8 mouse cellular contexts compared by ENCODE assay signal in the genomic region with DNA sequence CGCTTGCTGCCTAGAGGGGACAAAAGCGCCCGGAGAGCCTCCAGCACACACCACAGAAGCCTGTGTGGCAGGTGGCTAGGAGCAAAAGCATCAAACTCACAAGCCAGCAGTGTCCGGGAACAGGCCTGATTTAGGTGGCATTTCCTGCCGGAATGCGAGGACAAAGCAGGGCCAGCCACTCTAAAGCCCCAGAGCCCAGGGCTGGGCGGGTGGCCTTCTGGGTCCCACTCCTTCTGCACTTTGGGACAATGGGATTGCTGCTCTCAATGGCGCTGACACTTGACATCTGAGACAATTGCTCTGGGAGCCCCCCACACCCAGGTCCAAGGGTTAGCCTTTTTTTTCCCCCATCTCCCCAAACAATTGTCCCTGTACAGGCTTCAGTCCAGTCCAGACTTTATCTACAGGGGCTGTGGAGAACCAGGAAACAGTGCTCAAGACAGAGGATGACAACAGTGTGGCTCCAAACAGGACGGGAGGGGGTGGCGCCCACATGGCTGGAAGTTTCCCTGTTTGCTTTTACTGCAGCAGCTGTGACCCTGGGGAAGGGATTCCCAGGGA. TPM values are rescaled to one million over a fixed set of nuclear protein-coding genes. Genes with fewer than 3 reads are reported as not detected.
A peak's percentile ranks its signal among the peaks of the same experiment; 100 is the strongest.
DNase-seq lines count a peak whose midpoint lies in the region; ATAC-seq lines count a peak whose summit lies in the region.

No protein-coding gene starts in this region.

- peak; percentile 77 for DNase-seq in embryo, embryonic 10.5 days (ENCODE audit: low spot score)
- no peak for DNase-seq in forebrain, embryonic 10.5 days (ENCODE audit: extremely low spot score, low spot score)
- peak; percentile 33 to 37 for DNase-seq in kidney, adult 8-10 months
- DNase-seq in lung, postnatal 25 days (ENCODE audit: low spot score) = peak; percentile 43
- no peak for DNase-seq in MN1 (ENCODE audit: low spot score)
- no peak for DNase-seq in urinary bladder, adult 2 months (ENCODE audit: low spot score)
- no peak for DNase-seq in layer of hippocampus, adult 18-20 months (ENCODE audit: low spot score in 2 of 2)

- H3K4me1 ChIP-seq in forebrain, embryonic 10.5 days = peaks cover 76% of the 10 kb centered on the region

- H3K4me3 ChIP-seq in forebrain, embryonic 10.5 days = no peak overlapping the region

- no peak for ATAC-seq in erythroid progenitor cell, adult 5-6 weeks (replicated peaks; ENCODE audit: low FRiP score, poor library complexity, severe bottlenecking)

- H3K27ac ChIP-seq in forebrain, embryonic 10.5 days = peak overlapping the region; percentile 83

- no peaks in the 10 kb centered on the region for H3K27me3 ChIP-seq in forebrain, embryonic 10.5 days (ENCODE audit: poor library complexity, severe bottlenecking)

- H3K36me3 ChIP-seq in forebrain, embryonic 10.5 days (replicated peaks) = no peaks in the 10 kb centered on the region

- 38% methylated on average over 10 of the region's 10 CpGs for WGBS in forebrain, embryonic 10.5 days

- no peaks in the 10 kb centered on the region for H3K9me3 ChIP-seq in forebrain, embryonic 10.5 days

RNA-seq across cellular contexts. Expression of a gene that starts 56.1 kb away (rescaled TPM):
- polyA plus RNA-seq in forebrain, embryonic 10.5 days (2016; fragmentation: Nextera tagmentation; extraction: Ambion mirVana) = 24.3 and 25.5 TPM in 2 replicates
- 24.9 and 86.4 TPM in 2 replicates for total RNA-seq in erythroid progenitor cell, adult 5-6 weeks (2015; ENCODE audit: low replicate concordance)
- 60.8 and 88.9 TPM in 2 replicates for total RNA-seq in erythroid progenitor cell, adult 5-6 weeks (2017; ENCODE audit: low replicate concordance)
- 7.5 and 8.7 TPM in 2 replicates for polyA plus RNA-seq in urinary bladder, adult 2 months (2012; rRNA removed)
- total RNA-seq in layer of hippocampus, adult 18-20 months (2021) = 10 to 100 TPM; 67.8 to 68.8 TPM

Comparison
In these comparisons a context has a peak if more than half of its experiments do, and no peak if none do; other contexts are left out.
1. DNase-seq: peak in embryo, embryonic 10.5 days (single experiment), kidney, adult 8-10 months (2 of 2) and lung, postnatal 25 days (single experiment); none in forebrain, embryonic 10.5 days (single experiment), MN1 (single experiment), urinary bladder, adult 2 months (single experiment) and layer of hippocampus, adult 18-20 months (0 of 2).